Mouse (Mus musculus) liver, adult 2 months (tissue): ENCODE measurements around the gene Ndufa7. TPM values are rescaled to one million over a fixed set of nuclear protein-coding genes. Genes with fewer than 3 reads are reported as not detected.

Source experiments
- DNase-seq: peaks from one replicate; pipeline ENCODE4 v3.0.0-alpha.2; 2011; ENCODE audit warnings: low read depth, low spot score; ENCODE audit errors: extremely low read depth
- H3K27ac ChIP-seq: fragments of 200-500 bp; replicated peaks from 2 replicates; pipeline ENCODE4 v1.5.1; 2012; ENCODE audit warnings: low read depth, mild to moderate bottlenecking, control low read depth, inconsistent platforms, low read length; ENCODE audit not compliant: insufficient read depth
- H3K27me3 ChIP-seq: fragments of 200-500 bp; 2 replicates; pipeline ENCODE4 v1.6.1; 2012; ENCODE audit warnings: mild to moderate bottlenecking, moderate library complexity, low read length, inconsistent platforms; ENCODE audit not compliant: control insufficient read depth, insufficient read depth
- H3K36me3 ChIP-seq: fragments of 200-500 bp; 2 replicates; pipeline ENCODE4 v1.6.1; 2012; ENCODE audit warnings: low read length, inconsistent platforms; ENCODE audit not compliant: control insufficient read depth, insufficient read depth
- H3K4me1 ChIP-seq: fragments of 200-500 bp; 2 replicates; pipeline ENCODE4 v1.6.1; 2011; ENCODE audit warnings: low read length; ENCODE audit not compliant: control insufficient read depth, insufficient read depth
- H3K4me3 ChIP-seq: fragments of 200-500 bp; 2 replicates; pipeline ENCODE4 v1.5.1; 2011; ENCODE audit warnings: low read depth, mild to moderate bottlenecking, control low read depth, low read length, moderate library complexity; ENCODE audit not compliant: insufficient read depth
- H3K79me2 ChIP-seq: fragments of 200-500 bp; 2 replicates; pipeline ENCODE4 v1.6.1; 2012; ENCODE audit warnings: inconsistent platforms, mild to moderate bottlenecking, low read length, moderate library complexity; ENCODE audit not compliant: control insufficient read depth, insufficient read depth
- H3K9ac ChIP-seq: fragments of 200-500 bp; 2 replicates; pipeline ENCODE4 v1.6.1; 2012; ENCODE audit warnings: low read depth, mild to moderate bottlenecking, control low read depth, inconsistent platforms, low read length
- CTCF ChIP-seq: fragments of 200-500 bp; IDR thresholded peaks from 2 replicates; pipeline ENCODE4 v1.5.1; 2011; ENCODE audit warnings: low read depth, low read length, control low read depth
- POLR2A ChIP-seq: fragments of 200-500 bp; IDR thresholded peaks from 2 replicates; pipeline ENCODE4 v1.6.1; 2011; ENCODE audit warnings: low read length, control low read depth; ENCODE audit not compliant: insufficient read depth; ENCODE audit errors: extremely low read depth
- WGBS: fragments of 180-500 bp; shearing (Covaris S2); methylation state at CpG from one replicate; pipeline ENCODE4 v1.1.7; 2018; 5-methylcytosine and 5-hydroxymethylcytosine counted together
- polyA plus RNA-seq: library from polyadenylated mRNA; depleted of rRNA; stranded (reverse); fragments of >200 nt; gene quantifications from 2 replicates; pipeline ENCODE4 v1.2.3, GENCODE M21; 2012
- total RNA-seq: library from RNA; depleted of rRNA; stranded (reverse); fragments of >200 nt; gene quantifications from 2 replicates; pipeline ENCODE4 v1.2.3, GENCODE M21; 2014

Gene Ndufa7
- total and polyA plus RNA-seq, 2 experiments, result 214 to 372 TPM

GRCm38 (mm10) chr17:33786375-33786774, 38.0 kb upstream of the Ndufa7 start:
- H3K27ac ChIP-seq, result no peak overlapping the region
- DNase-seq, result no peak
- H3K4me3 ChIP-seq, result no peak overlapping the region
- H3K36me3 ChIP-seq, result no peaks in the 10 kb centered on the region
- no peak for TF ChIP-seq POLR2A
- no peak for TF ChIP-seq CTCF
- no peaks in the 10 kb centered on the region for H3K79me2 ChIP-seq
- H3K9ac ChIP-seq, result no peak overlapping the region
- H3K27me3 ChIP-seq, result no peaks in the 10 kb centered on the region
- WGBS, result 96% methylated on average over 18 of the region's 18 CpGs
- peaks cover 20% of the 10 kb centered on the region for H3K4me1 ChIP-seq

- Histone ChIP-seq H3K36me3 (no peaks in the 10 kb centered on the region), H3K4me1 (peaks cover 8% of the 10 kb centered on the region; the same call in 1 of the 2 replicates), H3K27me3 (no peaks in the 10 kb centered on the region), H3K79me2 (no peaks in the 10 kb centered on the region), H3K27ac (no peak overlapping the region), H3K4me3 (no peak overlapping the region), H3K9ac (no peak overlapping the region)
- WGBS, result 11% methylated on average over 4 of the region's 4 CpGs
- DNase-seq, result peak; percentile 67
- TF ChIP-seq POLR2A, result no peak
- no peak for TF ChIP-seq CTCF
These were observed 35.6 kb upstream of the Ndufa7 start for GRCm38 (mm10) chr17:33788732-33789131.

- Histone ChIP-seq H3K27me3 (no peaks in the 10 kb centered on the region), H3K9ac (no peak overlapping the region), H3K4me1 (peaks cover 4% of the 10 kb centered on the region), H3K36me3 (no peaks in the 10 kb centered on the region), H3K4me3 (no peak overlapping the region), H3K27ac (no peak overlapping the region), H3K79me2 (no peaks in the 10 kb centered on the region)
- peak; percentile 74 for DNase-seq
- WGBS, result 45% methylated on average over 3 of the region's 3 CpGs
- TF ChIP-seq CTCF, result peak; percentile 27; the same call in 1 of the 2 replicates
- no peak for TF ChIP-seq POLR2A
These were observed 26.1 kb upstream of the Ndufa7 start for GRCm38 (mm10) chr17:33798306-33798705.

- TF ChIP-seq POLR2A (no peak), CTCF (no peak)
- Histone ChIP-seq H3K79me2 (no peaks in the 10 kb centered on the region), H3K27me3 (no peaks in the 10 kb centered on the region), H3K4me1 (peaks cover 4% of the 10 kb centered on the region), H3K9ac (no peak overlapping the region), H3K4me3 (no peak overlapping the region), H3K27ac (no peak overlapping the region), H3K36me3 (no peaks in the 10 kb centered on the region)
- no peak for DNase-seq
- WGBS, result 66% methylated on average over 1 of the region's 1 CpGs
These were observed 25.1 kb upstream of the Ndufa7 start for GRCm38 (mm10) chr17:33799277-33799676.

- no peak overlapping the region for H3K4me3 ChIP-seq
- H3K27ac ChIP-seq, result no peak overlapping the region
- 0% methylated on average over 2 of the region's 2 CpGs for WGBS
- H3K4me1 ChIP-seq, result peaks cover 5% of the 10 kb centered on the region
- no peak overlapping the region for H3K9ac ChIP-seq
- no peaks in the 10 kb centered on the region for H3K27me3 ChIP-seq
- DNase-seq, result peak; percentile 90
- TF ChIP-seq POLR2A (no peak), CTCF (peak; percentile 50)
- H3K79me2 ChIP-seq, result no peaks in the 10 kb centered on the region
- H3K36me3 ChIP-seq, result no peaks in the 10 kb centered on the region
These were observed 22.2 kb upstream of the Ndufa7 start for GRCm38 (mm10) chr17:33802221-33802620.

- 84% methylated on average over 4 of the region's 4 CpGs for WGBS
- Histone ChIP-seq H3K4me3 (no peak overlapping the region), H3K9ac (no peak overlapping the region), H3K27ac (no peak overlapping the region), H3K36me3 (no peaks in the 10 kb centered on the region), H3K4me1 (peaks cover 7% of the 10 kb centered on the region), H3K79me2 (no peaks in the 10 kb centered on the region), H3K27me3 (no peaks in the 10 kb centered on the region)
- no peak for DNase-seq
- TF ChIP-seq POLR2A, result no peak
- TF ChIP-seq CTCF, result no peak
These were observed 20.2 kb upstream of the Ndufa7 start for GRCm38 (mm10) chr17:33804205-33804604.
